ENCODE assay signal across 29 mouse cellular contexts in genomic region chr8:49263416-49263815, GRCm38 (mm10).
DNase-seq lines count a peak whose midpoint lies in the region; ATAC-seq lines count a peak whose summit lies in the region.
"Had no signal": no experiment of that assay in that cellular context is flagged by ENCODE, and none has a peak within 500 bp of the region (broad histone marks: within the 10 kb centered on the region; RNA-seq: fewer than 3 reads in every experiment).

No protein-coding gene starts in this region.

- H3K9me3 ChIP-seq in midbrain, embryonic 10.5 days (replicated peaks): no peaks in the 10 kb centered on the region
- H3K9me3 ChIP-seq in midbrain, embryonic 15.5 days: no peaks in the 10 kb centered on the region
- H3K9me3 ChIP-seq: forebrain, embryonic 15.5 days; heart, embryonic 12.5 days; limb, embryonic 10.5 days; limb, embryonic 15.5 days; liver, embryonic 13.5 days had no signal

- DNase-seq in retina, postnatal 1 day: peak; percentile 29
- no peak for DNase-seq in retina, embryonic 14.5 days (ENCODE audit: low spot score)
- DNase-seq in midbrain, embryonic 10.5 days (ENCODE audit: low spot score): no peak
- DNase-seq in layer of hippocampus, adult 8-10 months (ENCODE audit: low spot score in 2 of 2): no peak
- DNase-seq in heart, postnatal 36 days: no peak
- DNase-seq: adrenal gland, adult 8-10 months; B cell, adult 2 months; cerebellum, adult 11 months; cerebellum, adult 9-10 months; cerebellum, postnatal 36 days; heart, adult 2 months; kidney, adult 8-10 months; kidney, postnatal 4 days; layer of hippocampus, postnatal 36 days; liver, embryonic 13.5 days; lung, adult 18-20 months; lung, postnatal 4 days; right cerebral cortex, postnatal 14 days; thymus, postnatal 4 days had no signal

- ATAC-seq in midbrain, embryonic 15.5 days (replicated peaks): 0 out of 2 replicates have a peak, but pooled peaks have one; percentile 26
- ATAC-seq: activated CD4-positive, CD25-positive, alpha-beta regulatory T cell, adult 4 months; intestine, embryonic 16.5 days; lung, postnatal 0 days had no signal

- 55% methylated on average over 6 of the region's 6 CpGs for WGBS in midbrain, embryonic 10.5 days
- 24% methylated on average over 6 of the region's 6 CpGs for WGBS in midbrain, embryonic 15.5 days

- H3K4me3 ChIP-seq in midbrain, embryonic 10.5 days: no peak overlapping the region
- no peak overlapping the region for H3K4me3 ChIP-seq in midbrain, embryonic 15.5 days
- H3K4me3 ChIP-seq: forebrain, embryonic 15.5 days; heart, adult 2 months; heart, embryonic 12.5 days; limb, embryonic 10.5 days; limb, embryonic 15.5 days; liver, embryonic 13.5 days; megakaryocyte, embryonic 14.5 days had no signal

- H3K27ac ChIP-seq in midbrain, embryonic 10.5 days (replicated peaks): peak overlapping the region; percentile 76
- H3K27ac ChIP-seq in midbrain, embryonic 15.5 days: peak overlapping the region; percentile 38; the same call in 1 of the 2 replicates
- H3K27ac ChIP-seq: forebrain, embryonic 15.5 days; heart, adult 2 months; kidney, postnatal 0 days; limb, embryonic 10.5 days; limb, embryonic 15.5 days; liver, embryonic 13.5 days had no signal

- no peak overlapping the region for H3K9ac ChIP-seq in midbrain, embryonic 15.5 days
- H3K9ac ChIP-seq: forebrain, embryonic 15.5 days; heart, embryonic 12.5 days; limb, embryonic 15.5 days; liver, embryonic 13.5 days had no signal

- peaks cover 43% of the 10 kb centered on the region for H3K4me1 ChIP-seq in midbrain, embryonic 10.5 days
- H3K4me1 ChIP-seq in midbrain, embryonic 15.5 days: peaks cover 20% of the 10 kb centered on the region
- H3K4me1 ChIP-seq: liver, embryonic 13.5 days; megakaryocyte, embryonic 14.5 days had no signal

- intact Hi-C loops in heart, postnatal 36 days (cut with DNase I): no loop called here

- H3K4me2 ChIP-seq in midbrain, embryonic 15.5 days: no peak overlapping the region
- H3K4me2 ChIP-seq: forebrain, embryonic 15.5 days; heart, embryonic 12.5 days; limb, embryonic 15.5 days; liver, embryonic 13.5 days had no signal

- no peaks in the 10 kb centered on the region for H3K27me3 ChIP-seq in midbrain, embryonic 10.5 days (ENCODE audit: low read depth, poor library complexity, severe bottlenecking)
- H3K27me3 ChIP-seq in midbrain, embryonic 15.5 days (replicated peaks): no peaks in the 10 kb centered on the region
- H3K27me3 ChIP-seq: forebrain, embryonic 15.5 days; heart, embryonic 12.5 days; limb, embryonic 15.5 days; liver, embryonic 13.5 days; megakaryocyte, embryonic 14.5 days had no signal

- H3K36me3 ChIP-seq in midbrain, embryonic 10.5 days: no peaks in the 10 kb centered on the region
- H3K36me3 ChIP-seq in midbrain, embryonic 15.5 days (replicated peaks): no peaks in the 10 kb centered on the region
- H3K36me3 ChIP-seq: forebrain, embryonic 15.5 days; heart, embryonic 12.5 days; limb, embryonic 10.5 days; limb, embryonic 15.5 days; liver, embryonic 13.5 days had no signal
